Mouse (Mus musculus) T-helper 17 cell (primary cell): ENCODE measurements around the gene Hsd11b1.

ENCODE experiments used
- in situ Hi-C, 2 experiments: fragments of 300-600 bp; cut with MboI, MseI; formaldehyde crosslinking; loops; 1 replicate in 1 of 2; 2 replicates in 1 of 2; pipeline ENCODE4 v1.15.1; 2025; ENCODE audit warnings: high pct_unique_total_duplicates in 2 of 2

Hsd11b1 gene

DNA sequence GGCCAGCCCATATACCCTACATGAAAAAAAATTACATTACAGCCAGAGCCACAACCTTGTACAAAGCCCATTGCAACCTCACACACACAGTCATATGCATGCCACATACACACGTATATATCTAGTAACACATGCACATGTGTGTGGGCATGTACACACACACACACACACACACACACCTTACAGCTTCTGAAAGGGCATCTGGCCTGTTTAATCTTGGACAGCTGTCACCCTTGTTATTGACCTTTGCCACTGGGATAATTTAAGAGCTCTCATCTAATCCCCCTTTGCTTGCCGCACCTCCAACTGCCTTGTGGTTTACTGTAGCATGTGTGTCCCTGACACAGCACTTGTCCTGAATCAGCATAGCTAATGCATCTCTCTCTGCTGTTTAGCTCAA, 60.1 kb downstream of the Hsd11b1 start:
- in situ Hi-C loops: no loop called here

DNA sequence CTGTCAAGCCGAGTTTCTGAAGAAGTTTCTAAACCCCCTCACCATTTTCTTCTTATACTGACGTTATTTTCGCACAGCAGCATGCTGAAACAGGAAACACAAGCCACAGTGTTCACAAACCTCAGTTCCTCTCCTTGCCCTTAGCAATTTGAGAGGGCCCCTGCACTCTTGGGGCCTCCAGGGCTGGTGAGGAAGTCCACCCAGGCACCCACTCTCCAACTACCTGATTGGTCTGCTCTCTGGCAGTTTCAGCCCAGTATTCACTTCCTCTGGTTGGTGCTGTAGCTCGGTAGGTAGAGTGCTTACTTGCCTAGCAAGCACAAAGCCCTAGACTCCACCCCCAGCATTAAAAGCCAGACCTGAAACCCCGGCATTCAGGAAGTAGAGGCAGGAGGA, 62.5 kb downstream of the Hsd11b1 start, which contains the start of gene Traf3ip3:
Gene Traf3ip3 (minus strand): TSS at position 321 of the 396 bp plus-strand sequence.
- in situ Hi-C loops: no loop called here

DNA sequence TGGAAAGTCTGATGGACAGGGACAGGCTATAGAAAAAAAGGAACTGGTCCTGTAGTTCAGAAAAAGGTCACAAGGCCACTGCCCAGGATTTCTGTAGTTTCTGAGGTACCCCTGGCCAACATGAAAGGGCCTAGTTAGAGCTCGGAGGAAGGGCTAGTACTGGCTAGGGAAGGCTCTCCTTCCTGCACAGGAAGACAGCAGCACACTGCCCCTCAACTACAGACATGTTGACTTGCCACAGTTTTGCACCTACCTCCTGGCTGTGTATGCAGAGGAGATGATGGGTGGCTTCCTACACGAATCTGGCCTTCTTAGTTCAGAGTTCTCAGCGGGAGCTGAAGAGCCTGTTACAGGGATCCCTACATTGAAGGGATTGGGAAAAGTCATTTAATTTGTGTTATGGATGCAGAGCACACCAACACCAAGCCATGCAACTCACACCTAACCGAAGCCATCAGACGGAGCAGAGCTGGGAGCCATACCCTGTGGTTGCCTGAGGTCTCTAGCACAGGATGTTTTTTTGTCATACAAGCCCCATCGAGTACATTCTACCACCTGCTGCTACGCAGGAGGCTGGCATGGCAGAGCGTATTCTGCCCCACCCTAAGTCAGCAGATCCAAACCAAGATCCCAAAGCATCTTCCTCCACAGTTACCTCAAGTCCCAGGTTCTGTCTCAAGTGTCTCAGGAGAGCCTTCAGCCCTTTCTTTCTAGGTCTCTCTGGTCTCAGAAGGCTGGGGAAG, 63.1 kb downstream of the Hsd11b1 start:
- in situ Hi-C loops: no loop called here

DNA sequence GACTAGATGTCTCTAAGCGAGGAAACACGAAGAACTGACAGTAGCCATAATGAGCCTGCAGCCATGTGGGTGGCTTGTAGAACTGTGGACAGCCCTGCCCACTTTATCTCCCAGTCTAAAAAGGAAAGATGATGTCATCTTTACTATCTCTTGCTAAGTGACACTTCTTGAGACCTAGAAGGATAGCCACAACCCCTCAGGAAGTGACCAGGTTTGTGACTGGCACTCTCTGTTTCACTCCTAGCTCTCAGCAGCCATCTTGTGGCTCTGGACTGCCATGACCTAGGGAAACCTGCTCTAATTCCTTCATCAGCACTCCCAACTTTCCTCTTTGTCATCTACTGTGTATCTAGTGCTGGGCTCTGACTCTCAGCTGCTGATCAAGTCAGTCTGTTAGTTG, 65.6 kb downstream of the Hsd11b1 start:
- in situ Hi-C loops: no loop called here

DNA sequence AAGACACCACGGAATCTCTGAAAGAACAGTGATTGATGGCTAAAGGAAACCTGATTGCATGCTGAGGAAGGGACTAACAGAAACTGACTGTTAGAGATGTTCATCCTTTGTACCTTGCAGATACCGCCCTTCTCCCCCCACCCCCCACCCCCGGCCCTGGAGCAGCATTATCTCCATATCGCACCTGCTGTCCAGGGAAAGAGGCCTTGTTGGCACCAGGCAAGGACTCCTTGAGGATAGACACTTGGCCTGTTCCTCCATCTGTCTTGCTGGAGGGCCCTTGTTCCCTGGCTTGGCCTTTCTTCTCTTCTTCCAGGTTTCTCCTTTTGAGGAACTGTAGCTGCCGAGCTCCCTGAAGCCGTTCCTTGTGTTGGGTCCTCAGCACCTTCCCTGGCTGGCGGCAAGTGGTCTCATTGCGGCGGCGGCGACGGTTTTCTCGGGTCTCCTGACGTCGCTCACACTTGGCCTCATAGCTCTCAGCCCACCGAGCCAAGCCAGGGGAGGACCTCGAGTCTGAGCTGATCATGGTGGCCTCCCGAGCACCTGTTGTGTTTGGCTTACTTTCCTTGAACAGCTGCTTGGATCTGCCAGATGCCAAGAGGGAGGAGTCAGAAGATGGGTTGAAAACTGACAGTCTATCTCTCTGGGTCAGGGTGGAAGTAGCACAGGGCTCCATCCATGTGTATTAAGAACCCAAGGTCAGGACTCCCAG, 66.2 kb downstream of the Hsd11b1 start:
- in situ Hi-C loops: no loop called here

DNA sequence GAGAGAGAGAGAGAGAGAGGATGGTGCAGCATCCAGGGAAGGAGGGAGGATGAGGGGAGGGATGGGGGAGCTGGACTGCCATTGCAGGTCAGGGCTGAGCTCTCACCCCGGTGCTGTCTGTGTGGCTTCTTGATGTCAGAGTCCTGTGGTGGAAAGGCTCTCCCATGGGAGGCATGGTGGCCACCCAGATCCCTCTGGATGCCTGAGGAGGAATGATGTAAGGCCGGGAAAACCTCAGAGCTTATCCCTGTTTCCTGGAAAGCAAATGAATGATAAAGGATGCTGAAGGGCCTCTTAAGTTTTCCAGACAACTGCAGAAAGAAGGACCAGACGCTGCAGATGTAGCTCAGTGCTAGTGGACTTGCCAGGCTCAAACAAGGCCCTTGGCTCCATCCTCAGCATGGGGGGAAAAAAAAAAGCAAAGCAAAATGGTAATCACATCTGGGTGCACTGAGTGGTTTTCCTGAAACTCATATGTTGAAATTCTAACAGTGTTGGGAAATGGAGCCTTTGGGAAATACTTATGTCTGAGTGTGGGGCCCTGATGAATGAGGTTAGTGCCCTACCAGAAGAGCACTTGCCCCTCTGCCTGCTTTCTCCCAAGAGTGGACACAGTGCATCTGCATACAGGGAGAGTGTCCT, 68.6 kb downstream of the Hsd11b1 start:
- in situ Hi-C loops: no loop called here

DNA sequence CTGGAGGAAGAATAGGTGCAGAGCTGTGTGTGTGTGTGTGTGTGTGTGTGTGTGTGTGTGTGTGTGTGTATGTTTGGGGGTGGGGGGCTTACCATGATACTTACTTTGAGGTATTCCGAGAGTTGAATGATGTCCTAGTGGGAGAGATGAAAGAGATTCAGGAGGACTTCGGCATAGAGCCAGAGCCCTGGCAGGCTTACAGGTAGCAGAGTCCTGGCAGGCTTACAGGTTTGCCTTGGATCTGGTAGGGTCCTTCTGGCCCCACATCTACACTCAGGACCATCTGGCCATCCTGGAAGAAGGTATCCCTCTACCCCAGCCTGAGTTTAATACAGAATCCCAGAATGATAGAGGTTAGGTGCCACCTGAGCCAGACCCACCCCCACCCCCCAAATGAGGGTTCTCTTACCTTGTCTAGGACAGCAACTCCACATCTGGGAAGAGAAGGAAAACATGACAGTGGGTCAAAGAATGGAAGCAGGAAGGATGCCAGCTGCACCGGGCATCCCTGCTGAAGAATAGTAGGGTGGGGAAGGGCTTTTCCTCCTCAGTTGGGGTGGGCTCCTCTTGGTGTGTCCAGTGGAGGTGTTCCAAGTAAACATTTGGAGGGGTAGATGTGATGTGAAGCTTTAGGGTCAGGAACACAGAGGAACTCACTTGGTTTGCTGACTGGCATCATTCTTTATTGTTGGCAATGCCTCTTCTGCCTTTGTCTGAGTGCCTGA, 69.3 kb downstream of the Hsd11b1 start:
- in situ Hi-C loops: no loop called here

DNA sequence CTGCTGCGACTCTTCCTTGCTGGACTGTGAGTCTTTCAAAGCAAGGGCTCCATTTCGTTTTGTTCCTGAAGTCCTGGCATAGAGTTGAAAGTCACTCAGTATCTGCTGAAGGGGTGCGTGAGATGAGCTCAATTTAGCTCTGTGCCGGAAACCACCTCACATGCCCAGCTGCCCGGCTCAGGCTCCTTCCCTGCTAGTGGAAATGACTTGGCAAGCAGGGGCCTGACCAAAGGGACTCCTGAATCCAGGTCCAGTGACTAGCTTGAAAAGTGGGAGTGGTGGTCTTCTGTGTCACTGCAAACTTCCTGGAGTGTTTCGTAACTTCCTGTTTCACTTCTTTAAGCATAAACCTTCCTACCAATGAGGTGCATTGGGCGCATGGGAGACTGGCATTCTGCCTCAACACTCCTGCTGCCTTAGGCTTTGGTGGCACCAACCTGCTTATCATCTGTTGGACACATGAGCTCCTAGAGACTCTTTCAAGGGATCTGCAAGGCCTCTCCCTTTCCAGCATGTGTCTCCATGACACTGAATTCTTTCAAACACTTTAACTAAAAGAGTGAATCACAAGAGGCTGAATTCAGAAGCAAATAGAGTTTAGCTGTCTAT, 72.1 kb downstream of the Hsd11b1 start:
- in situ Hi-C loops: no loop called here

DNA sequence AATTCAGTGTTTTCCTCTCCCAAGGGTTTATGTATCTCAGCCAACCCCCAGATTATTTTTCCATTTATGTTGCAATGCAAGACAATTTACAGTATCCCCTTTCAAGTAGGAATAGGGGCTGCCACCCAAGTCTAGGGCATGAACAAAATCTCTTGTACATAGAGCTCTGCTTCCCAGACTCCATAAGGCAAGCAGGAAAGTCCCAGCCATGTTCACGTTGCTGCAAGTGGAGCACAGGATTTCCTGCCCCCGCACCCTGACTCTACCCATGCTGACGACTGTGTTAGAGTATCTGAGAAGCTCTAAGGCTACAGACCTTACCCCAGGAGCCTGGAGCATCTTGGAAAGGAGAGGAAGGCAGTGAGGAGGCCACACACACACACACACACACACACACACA, 74.1 kb downstream of the Hsd11b1 start:
- in situ Hi-C loops: no loop called here

DNA sequence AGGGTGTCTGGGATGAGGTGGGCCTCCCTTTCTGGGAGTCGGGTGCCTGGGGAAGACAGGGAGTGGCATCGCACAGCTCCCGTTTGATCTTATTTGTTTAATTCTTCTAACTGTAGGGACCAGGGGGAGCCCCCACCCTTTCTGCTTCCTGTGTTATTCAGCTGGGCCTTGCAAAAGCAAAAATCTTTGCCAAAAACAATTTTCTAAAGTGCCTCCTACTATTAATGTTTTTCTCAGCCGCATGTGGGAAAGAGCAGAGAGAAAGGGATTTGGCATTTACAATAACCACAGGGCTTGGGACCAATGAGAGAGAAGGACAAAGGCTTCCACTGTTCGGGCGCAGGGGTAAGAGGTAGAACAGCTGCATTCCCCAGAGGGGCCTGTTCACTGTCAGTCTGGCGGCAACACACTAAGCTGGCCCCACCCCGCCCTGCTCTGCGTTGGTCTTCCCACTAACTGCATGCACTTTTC, 74.7 kb downstream of the Hsd11b1 start:
- in situ Hi-C loops: no loop called here

DNA sequence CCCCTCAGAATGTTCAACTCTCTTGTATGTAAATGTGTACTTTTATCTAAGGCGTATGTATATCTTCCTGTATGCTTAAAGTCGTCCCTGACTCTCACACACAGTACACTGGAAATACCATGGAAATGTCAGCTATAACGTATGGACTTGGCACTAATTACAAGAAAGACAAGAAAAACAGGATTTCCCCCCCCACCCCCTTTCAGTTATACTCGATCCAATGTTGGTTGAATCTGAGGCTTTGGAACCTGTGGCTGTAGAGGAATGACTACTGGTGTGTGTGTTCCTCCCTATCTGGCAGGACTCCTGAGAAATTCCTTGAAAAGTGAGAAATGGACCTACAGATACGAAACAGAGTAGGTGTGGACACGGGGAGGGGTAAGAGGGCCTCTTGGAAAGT, 75.6 kb downstream of the Hsd11b1 start:
- in situ Hi-C loops: no loop called here

DNA sequence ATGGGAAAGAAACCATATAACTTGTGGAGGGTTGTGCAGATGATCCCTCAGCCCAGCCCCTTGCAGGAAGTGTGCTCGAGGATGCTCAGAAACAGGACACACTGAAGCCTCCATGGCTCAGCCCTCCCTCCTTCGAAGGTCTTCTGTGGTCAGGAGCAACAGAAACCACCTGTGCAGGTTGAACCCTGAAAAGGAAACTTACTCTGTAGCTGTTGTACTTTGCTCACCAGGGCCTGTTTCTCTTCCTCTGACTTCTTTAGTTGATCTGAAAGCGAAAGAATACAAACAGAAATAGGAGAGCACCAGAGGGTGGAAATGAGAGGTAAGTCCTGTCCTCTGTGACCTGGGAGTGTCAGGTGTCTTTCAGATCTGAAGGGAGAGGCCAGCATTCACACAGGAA, 82.8 kb downstream of the Hsd11b1 start:
- in situ Hi-C loops: no loop called here

DNA sequence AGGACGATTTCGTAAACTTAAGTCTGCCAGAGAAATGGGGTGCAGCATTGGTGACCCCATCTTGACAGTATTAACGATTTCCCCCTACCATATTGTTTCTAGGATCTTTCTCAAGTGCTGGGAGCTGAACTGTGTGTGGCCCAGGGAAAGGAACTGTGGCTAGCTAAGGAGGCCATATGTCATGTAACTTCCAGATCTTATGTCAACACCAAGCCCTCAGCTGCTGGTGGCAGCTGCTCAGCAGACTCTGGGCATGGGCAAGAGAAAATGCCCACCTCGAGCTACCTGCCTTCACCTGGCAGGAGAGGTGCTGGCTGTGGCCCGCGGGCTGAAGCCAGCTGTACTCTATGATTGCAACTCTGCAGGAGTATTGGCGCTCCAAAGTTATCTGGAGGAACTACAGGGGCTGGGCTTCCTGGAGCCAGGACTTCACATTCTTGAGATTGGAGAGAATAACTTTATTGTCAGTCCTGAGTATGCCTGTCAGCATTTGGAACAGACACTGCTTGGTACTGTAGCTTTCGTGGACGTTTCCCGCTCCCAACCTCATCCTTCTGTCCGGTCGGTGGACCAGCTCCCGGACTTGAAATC, 89.6 kb downstream of the Hsd11b1 start:
- in situ Hi-C loops: loop anchor here in 1 of 2 experiments (25.0 kb wide), 1 partner anchor 1587 kb away; the partner anchor contains the start of genes Dtl and Ints7

DNA sequence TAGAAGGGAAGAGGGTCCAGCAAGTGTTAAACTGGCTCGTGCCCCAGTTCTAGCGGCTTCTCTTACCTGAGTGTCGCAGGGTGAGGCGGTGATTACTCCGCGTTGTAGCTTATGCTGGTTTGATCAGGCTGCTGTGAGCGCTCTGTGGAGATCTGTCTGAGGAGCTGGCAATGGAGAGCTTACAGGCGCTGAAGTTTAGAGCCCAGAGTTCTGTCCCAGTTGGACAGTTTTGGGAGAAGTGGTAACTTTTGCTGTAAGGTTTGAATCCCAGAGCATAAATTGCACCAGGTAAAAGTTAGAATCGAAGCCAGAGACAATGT, 90.1 kb downstream of the Hsd11b1 start:
- in situ Hi-C loops: loop anchor here in 1 of 2 experiments (25.0 kb wide), 1 partner anchor 1586 kb away; the partner anchor contains the start of genes Dtl and Ints7

DNA sequence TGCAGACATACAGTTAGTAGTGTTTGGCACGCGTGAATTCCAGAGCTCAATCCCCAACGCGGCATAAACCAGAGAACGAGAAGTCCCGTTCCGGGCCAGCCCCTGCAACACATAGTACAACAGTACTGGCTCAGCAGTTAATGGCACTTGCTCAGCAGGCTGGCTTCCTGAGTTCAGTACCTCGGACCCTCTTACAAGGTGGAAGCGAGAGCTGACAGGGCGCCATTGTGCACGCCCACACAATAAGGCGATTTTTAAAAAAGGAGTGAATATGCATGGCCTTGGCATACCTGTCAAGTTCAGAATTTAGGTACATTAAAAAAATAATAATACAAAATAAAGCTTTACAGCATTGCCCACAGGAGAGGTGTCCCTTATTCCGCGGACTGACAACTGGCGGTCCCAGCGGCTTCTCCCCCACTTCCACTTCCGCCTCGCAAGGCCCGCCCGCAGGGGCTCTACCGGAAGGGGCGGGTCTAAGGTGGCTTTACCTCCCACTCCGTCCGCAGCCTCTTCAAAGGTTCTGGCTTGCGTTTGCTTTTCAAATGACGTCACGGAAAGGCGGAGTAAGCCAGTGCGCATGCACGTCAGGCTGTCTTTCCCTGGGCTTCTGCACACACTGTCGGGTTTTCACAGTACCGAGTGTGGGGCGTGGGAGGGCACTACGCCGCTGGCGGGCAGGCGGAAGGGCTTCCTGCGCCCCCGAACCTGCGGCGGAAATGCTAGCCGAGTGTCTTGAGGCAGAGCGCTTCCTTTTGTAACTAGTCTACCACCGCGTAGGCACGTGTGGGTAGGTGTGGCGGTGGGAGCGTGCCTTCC, 90.7 kb downstream of the Hsd11b1 start:
- in situ Hi-C loops: loop anchor here in 1 of 2 experiments (25.0 kb wide), 1 partner anchor 1586 kb away; the partner anchor contains the start of genes Dtl and Ints7
